36 mouse cellular contexts compared by ENCODE assay signal in genomic region chr3:75304621-75305020, GRCm38 (mm10). TPM values are rescaled to one million over a fixed set of nuclear protein-coding genes. Genes with fewer than 3 reads are reported as not detected.
"Had no signal": no experiment of that assay in that cellular context is flagged by ENCODE, and none has a peak within 500 bp of the region (broad histone marks: within the 10 kb centered on the region; RNA-seq: fewer than 3 reads in every experiment).

No protein-coding gene starts in this region.

- H3K27me3 ChIP-seq: heart, embryonic 12.5 days; heart, embryonic 13.5 days; heart, embryonic 15.5 days; hindbrain, embryonic 12.5 days; hindbrain, embryonic 13.5 days; hindbrain, embryonic 15.5 days; intestine, embryonic 15.5 days; kidney, embryonic 15.5 days had no signal

- H3K9me3 ChIP-seq: heart, embryonic 10.5 days; heart, embryonic 12.5 days; heart, embryonic 13.5 days; heart, embryonic 15.5 days; hindbrain, embryonic 10.5 days; hindbrain, embryonic 12.5 days; hindbrain, embryonic 13.5 days; hindbrain, embryonic 15.5 days; intestine, embryonic 15.5 days; kidney, embryonic 15.5 days had no signal

- H3K4me3 ChIP-seq: heart, adult 2 months; heart, embryonic 10.5 days; heart, embryonic 12.5 days; heart, embryonic 13.5 days; heart, embryonic 15.5 days; hindbrain, embryonic 10.5 days; hindbrain, embryonic 12.5 days; hindbrain, embryonic 13.5 days; hindbrain, embryonic 15.5 days; intestine, embryonic 15.5 days; kidney, embryonic 15.5 days; layer of hippocampus, adult 2 months; left cerebral cortex, adult 2 months had no signal

- DNase-seq: heart, adult 18-20 months; heart, adult 2 months; heart, postnatal 10 days; heart, postnatal 14 days; heart, postnatal 36 days; heart, postnatal 4 days; kidney, adult 11 months; kidney, postnatal 10 days; kidney, postnatal 14 days; kidney, postnatal 25 days; kidney, postnatal 4 days; layer of hippocampus, adult 9-11 months; layer of hippocampus, postnatal 36 days had no signal

- H3K4me2 ChIP-seq: heart, embryonic 11.5 days; heart, embryonic 12.5 days; heart, embryonic 13.5 days; heart, embryonic 15.5 days; hindbrain, embryonic 12.5 days; hindbrain, embryonic 13.5 days; hindbrain, embryonic 14.5 days; hindbrain, embryonic 15.5 days; intestine, embryonic 15.5 days; kidney, embryonic 15.5 days had no signal

- H3K9ac ChIP-seq: heart, embryonic 12.5 days; heart, embryonic 13.5 days; heart, embryonic 15.5 days; hindbrain, embryonic 12.5 days; hindbrain, embryonic 13.5 days; hindbrain, embryonic 14.5 days; hindbrain, embryonic 15.5 days; intestine, embryonic 15.5 days; kidney, embryonic 15.5 days had no signal

- H3K27ac ChIP-seq: heart, adult 2 months; heart, embryonic 10.5 days; heart, embryonic 13.5 days; heart, embryonic 15.5 days; hindbrain, embryonic 10.5 days; hindbrain, embryonic 12.5 days; hindbrain, embryonic 13.5 days; hindbrain, embryonic 14.5 days; hindbrain, embryonic 15.5 days; hindbrain, postnatal 0 days; intestine, embryonic 15.5 days; kidney, embryonic 15.5 days; kidney, postnatal 0 days; layer of hippocampus, adult 2 months; left cerebral cortex, adult 2 months had no signal

- ATAC-seq: hindbrain, embryonic 16.5 days; hindbrain, postnatal 0 days; inflammation-experienced regulatory T-cells, adult 6 months had no signal

- H3K4me1 ChIP-seq: heart, embryonic 10.5 days; heart, embryonic 12.5 days; heart, embryonic 13.5 days; heart, embryonic 15.5 days; hindbrain, embryonic 10.5 days; hindbrain, embryonic 12.5 days; hindbrain, embryonic 13.5 days; hindbrain, embryonic 15.5 days; intestine, embryonic 15.5 days; kidney, embryonic 15.5 days had no signal

- H3K36me3 ChIP-seq: heart, embryonic 10.5 days; heart, embryonic 12.5 days; heart, embryonic 13.5 days; heart, embryonic 15.5 days; hindbrain, embryonic 10.5 days; hindbrain, embryonic 12.5 days; hindbrain, embryonic 13.5 days; hindbrain, embryonic 15.5 days; intestine, embryonic 15.5 days; kidney, embryonic 15.5 days had no signal

RNA-seq across cellular contexts. Expression of gene Serpini2, which starts 34.7 kb away (rescaled TPM):
- polyA plus RNA-seq: heart, adult 2 months; heart, embryonic 10.5 days; heart, embryonic 11.5 days; heart, embryonic 12.5 days; heart, embryonic 13.5 days; heart, embryonic 14.5 days; heart, embryonic 15.5 days; heart, embryonic 16.5 days; heart, postnatal 0 days; hindbrain, embryonic 10.5 days; hindbrain, embryonic 11.5 days; hindbrain, embryonic 12.5 days; hindbrain, embryonic 13.5 days; hindbrain, embryonic 14.5 days; hindbrain, embryonic 15.5 days; hindbrain, embryonic 16.5 days; hindbrain, postnatal 0 days; inflammation-experienced regulatory T-cells, adult 6 months; kidney, embryonic 15.5 days; kidney, postnatal 0 days; large intestine, adult 2 months had no signal
